Mouse (Mus musculus) spleen, postnatal 4 days (tissue): Measurements from ENCODE around the gene Olfr519.
A peak's percentile ranks its signal among the peaks of the same experiment; 100 is the strongest.

Experiments
- DNase-seq, 2 experiments: peaks; one replicate each; pipeline ENCODE4 v3.0.0; 2022; ENCODE audit warnings: low spot score in 2 of 2

The Olfr519 gene

GRCm38 (mm10) chr7:108894320-108894719, at the start of gene Olfr519:
Olfr519 (minus strand) TSS chr7:108894420.
- no peak for DNase-seq

DNA sequence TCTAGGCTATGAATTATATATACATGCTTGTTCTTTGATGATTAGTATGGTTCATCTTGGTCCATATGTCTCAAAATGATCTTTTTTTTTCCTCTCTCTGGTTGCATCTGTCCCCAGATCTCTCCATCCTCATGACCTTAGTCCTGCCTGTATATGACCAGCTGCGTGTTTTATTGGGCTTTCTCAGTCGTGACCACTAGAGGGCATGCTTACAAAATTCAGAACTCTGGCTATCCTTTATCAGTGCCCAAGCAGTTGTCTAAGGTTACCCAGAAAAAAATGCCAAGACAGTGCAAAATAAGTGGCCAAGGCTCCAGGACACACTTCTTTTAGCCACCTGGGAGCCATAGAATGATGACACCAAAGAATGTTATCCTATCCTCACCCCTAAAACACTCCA, 49.8 kb upstream of the Olfr519 start:
- DNase-seq = no peak

DNA sequence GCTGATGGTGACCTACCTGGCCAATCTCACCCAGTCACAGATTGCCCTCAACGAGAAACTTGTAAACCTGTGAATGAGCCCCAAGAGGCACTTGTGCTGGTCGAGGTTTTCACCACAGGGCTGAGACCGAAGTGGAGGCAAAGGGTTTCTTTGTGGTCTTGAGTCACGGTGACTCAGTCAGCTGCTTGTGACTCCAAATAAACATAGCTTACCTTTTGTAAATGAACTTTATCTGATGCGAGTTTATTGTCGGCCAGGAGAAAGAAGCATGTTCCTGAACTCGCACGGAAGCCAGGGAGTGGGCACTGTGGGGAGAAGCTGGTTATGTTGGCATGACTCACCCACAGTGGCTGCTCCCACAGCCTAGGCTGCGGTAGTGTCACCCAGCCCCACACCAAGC, 47.2 kb upstream of the Olfr519 start:
- no peak for DNase-seq

DNA sequence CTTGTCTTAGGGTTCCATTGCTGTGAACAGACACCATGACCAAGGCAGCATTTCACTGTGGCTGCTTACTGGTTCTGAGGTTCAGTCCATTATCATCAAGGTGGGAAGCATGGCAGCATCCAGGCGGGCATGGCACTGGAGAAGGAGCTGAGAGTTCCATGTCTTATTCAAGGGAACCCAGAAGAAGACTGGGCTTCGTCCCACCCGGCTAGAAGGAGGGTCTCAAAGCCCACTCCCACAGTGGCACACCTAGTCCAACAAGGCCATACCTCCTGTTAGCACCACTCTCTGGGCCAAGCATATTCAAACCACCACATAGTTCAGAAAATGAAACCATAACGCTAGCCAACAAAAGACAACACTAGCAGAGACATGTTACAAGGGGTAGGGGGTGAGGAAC, 42.4 kb upstream of the Olfr519 start:
- DNase-seq = peak in 1 of 2 experiments; percentile 40

GRCm38 (mm10) chr7:108935411-108935810, 41.2 kb upstream of the Olfr519 start:
- DNase-seq = peak in 1 of 2 experiments; percentile 57

DNA sequence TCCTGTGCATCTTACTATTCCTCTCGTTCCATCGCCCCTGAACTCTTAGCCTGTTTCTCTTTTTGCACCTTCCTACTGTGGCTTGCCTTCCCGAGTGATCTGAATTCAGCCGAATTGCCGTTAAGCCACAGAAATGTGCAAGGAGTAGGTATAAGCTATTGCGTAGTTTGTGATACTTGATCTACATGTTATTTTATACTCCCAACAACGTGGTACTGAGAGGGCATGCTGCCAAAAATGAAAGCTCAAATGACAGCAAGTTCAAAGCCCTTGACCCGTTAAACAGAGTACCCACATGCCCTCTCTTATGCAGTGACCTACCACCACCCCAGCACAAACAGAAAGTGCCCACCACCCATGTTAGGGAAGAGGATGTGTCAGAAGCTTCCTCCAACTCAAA, 40.6 kb upstream of the Olfr519 start:
- no peak for DNase-seq

DNA sequence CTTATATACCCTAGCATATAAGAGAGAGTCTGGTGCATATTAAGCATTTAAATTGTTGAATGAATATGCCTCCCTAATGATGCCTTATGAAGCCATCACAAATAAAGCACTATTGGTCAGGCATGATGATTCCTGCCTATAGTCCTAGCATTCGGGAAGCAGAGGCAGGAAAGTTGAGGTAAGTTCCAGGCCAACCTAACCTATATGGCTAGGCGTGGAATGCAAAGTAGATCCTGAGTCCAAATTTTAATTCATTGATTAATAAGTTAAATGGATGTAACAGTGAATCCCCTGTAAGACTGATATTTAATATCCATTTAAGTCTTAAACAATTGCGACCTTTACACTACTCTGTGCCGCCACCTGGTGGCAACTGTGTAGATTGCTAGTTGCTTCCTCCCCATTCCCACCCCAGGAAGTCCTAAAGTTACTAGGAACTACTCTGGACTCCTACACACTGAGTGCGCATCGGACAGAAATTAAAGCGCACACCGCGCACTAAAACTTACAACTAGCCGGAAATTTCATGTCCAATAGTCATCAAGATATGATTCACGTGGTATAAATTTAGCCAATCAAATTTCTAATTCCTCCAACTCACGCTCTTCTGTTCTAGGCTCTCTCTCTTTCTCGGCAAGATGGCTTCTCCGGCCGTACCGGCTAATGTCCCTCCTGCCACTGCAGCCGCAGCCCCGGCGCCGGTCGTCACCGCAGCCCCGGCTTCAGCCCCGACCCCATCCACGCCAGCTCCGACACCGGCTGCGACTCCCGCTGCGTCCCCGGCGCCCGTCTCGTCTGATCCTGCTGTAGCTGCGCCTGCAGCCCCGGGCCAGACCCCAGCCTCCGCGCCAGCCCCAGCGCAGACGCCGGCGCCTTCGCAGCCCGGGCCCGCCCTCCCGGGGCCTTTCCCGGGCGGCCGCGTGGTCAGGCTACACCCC, 39.8 kb upstream of the Olfr519 start, which contains the start of gene Eif3f:
Gene Eif3f, plus strand, starts transcription at position 624 of the 938 bp plus-strand sequence.
- DNase-seq = peak; percentile 89 to 94

GRCm38 (mm10) chr7:108929726-108930393, 35.6 kb upstream of the Olfr519 start, which contains the start of gene Nlrp10:
Nlrp10 (minus strand) TSS chr7:108930178.
- DNase-seq = peak in 1 of 2 experiments; percentile 54

GRCm38 (mm10) chr7:108928280-108929188, 34.3 kb upstream of the Olfr519 start:
- DNase-seq = peak in 1 of 2 experiments; percentile 33

DNA sequence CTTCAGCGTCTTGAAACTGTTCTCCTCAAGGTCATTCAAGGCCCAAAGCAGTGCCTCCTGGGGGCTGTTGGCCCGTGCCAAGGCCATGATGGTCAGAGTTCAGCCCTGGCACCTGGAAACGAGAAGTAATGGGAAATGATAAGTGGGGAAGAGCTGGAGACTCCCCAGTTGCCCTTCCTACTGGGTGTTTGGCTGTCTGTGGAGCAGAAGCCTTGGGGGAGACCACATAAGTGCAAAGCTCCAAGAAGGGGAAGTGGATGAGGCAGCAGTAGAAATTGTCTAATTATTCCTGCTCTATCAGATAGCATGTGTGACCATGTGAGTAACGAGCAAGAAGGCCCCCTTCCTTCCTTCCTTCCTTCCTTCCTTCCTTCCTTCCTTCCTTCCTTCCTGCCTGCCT, 32.8 kb upstream of the Olfr519 start:
- peak in 1 of 2 experiments; percentile 53 for DNase-seq

- DNase-seq = no peak
Measured at GRCm38 (mm10) chr7:108903969-108904368, 9.7 kb upstream of the Olfr519 start.

GRCm38 (mm10) chr7:108884906-108885305, 9.3 kb downstream of the Olfr519 start, which contains the start of gene Olfr518:
Olfr518 (minus strand) TSS chr7:108885006.
- no peak for DNase-seq

DNA sequence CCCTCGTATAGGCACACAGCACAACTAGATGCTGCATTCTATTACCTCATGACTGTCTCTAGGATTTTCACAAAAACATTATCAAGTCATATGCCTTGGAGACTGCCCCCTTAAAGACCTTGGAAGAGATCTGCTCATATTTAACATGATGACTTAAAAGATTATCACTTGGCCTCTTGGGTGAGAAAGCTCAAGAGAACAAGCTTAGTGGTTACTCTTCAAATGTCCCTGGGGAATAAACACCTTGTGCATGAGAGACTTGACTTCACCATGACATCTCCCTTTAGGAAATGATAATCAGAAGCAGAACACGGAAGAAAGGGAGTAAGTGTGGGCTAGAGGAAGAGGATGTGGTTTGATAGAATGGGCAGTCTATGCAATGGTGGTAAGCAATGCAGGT, 21.9 kb downstream of the Olfr519 start, which contains the start of gene Olfr517:
Gene Olfr517, minus strand, starts transcription at position 101 of the 400 bp plus-strand sequence.
- no peak for DNase-seq

DNA sequence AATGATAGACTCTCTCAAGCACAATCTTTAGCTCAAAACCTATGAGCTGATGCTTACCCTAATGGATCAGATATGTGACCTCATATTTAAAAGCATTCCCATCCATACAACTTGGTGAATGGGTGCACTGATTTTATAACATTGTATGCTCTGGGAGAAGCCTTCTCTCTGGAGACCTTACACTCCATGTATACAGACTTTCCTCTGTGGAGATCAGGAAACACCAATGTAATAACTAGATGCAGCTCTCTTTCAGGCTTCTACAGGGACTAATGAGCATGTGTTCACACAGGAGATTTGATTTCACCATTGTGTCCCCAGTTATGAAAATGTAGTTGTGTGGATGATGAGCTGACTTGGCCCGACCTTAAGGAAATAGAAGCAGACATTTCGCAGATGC, 43.8 kb downstream of the Olfr519 start, which contains the start of gene Olfr516:
Gene Olfr516, minus strand, starts transcription at position 101 of the 400 bp plus-strand sequence.
- DNase-seq = no peak
